Mouse (Mus musculus) liver, embryonic 16.5 days (tissue): ENCODE measurements around the gene Zfp825. TPM values are rescaled to one million over a fixed set of nuclear protein-coding genes. Genes with fewer than 3 reads are reported as not detected.
"Not testable (repeated sequence)": the region's sequence is repeated elsewhere in the genome, so short reads cannot be mapped to it uniquely, and the experiment has no call there.

Experiments used
- ATAC-seq: fragments of 200-750 bp; cut with Nextera tagmentation; 2 replicates; pipeline ENCODE4 v1.8.0; 2017; ENCODE audit warnings: low read depth, mild to moderate bottlenecking, moderate number of reproducible peaks, moderate library complexity
- H3K27ac ChIP-seq: fragments of 300-500 bp; sonication (generic); 2 replicates; pipeline ENCODE4 v1.5.1; 2014; ENCODE audit warnings: mild to moderate bottlenecking, low read length
- H3K27me3 ChIP-seq: fragments of 300-500 bp; sonication (generic); 2 replicates; pipeline ENCODE4 v1.6.1; 2014; ENCODE audit warnings: low read depth, low read length, mixed read lengths; ENCODE audit not compliant: control insufficient read depth, insufficient read depth
- H3K36me3 ChIP-seq: fragments of 300-500 bp; sonication (generic); 2 replicates; pipeline ENCODE4 v1.6.1; 2014; ENCODE audit warnings: mild to moderate bottlenecking; ENCODE audit not compliant: control insufficient read depth, insufficient read depth
- H3K4me1 ChIP-seq: fragments of 300-500 bp; sonication (generic); 2 replicates; pipeline ENCODE4 v1.6.1; 2014; ENCODE audit warnings: low read depth, low read length, mixed read lengths; ENCODE audit not compliant: control insufficient read depth
- H3K4me2 ChIP-seq: fragments of 300-500 bp; sonication (generic); 2 replicates; pipeline ENCODE4 v1.6.1; 2014; ENCODE audit warnings: low read depth, low read length, mixed read lengths
- H3K4me3 ChIP-seq: fragments of 300-500 bp; sonication (generic); 2 replicates; pipeline ENCODE4 v1.5.1; 2014; ENCODE audit warnings: low read depth, mild to moderate bottlenecking, low read length
- H3K9ac ChIP-seq: fragments of 300-500 bp; sonication (generic); 2 replicates; pipeline ENCODE4 v1.6.1; 2014; ENCODE audit warnings: low read depth, low read length
- H3K9me3 ChIP-seq: fragments of 300-500 bp; sonication (generic); replicated peaks from 2 replicates; pipeline ENCODE4 v1.6.1; 2016; ENCODE audit warnings: low read length; ENCODE audit not compliant: control insufficient read depth
- WGBS: fragments of 180-500 bp; shearing (Covaris S2); extraction: QIAGEN DNeasy Blood & Tissue Kit; methylation state at CpG from one replicate; pipeline ENCODE4 v1.1.7; 2014; ENCODE audit not compliant: insufficient replicate concordance; 5-methylcytosine and 5-hydroxymethylcytosine counted together
- polyA plus RNA-seq: library from polyadenylated mRNA; unstranded; fragments of >200 nt; fragmentation: Nextera tagmentation; extraction: Ambion mirVana; gene quantifications from 2 replicates; pipeline ENCODE4 v1.2.1, GENCODE M21; 2015

Zfp825 gene
- polyA plus RNA-seq, result 8.2 and 8.9 TPM in 2 replicates

DNA sequence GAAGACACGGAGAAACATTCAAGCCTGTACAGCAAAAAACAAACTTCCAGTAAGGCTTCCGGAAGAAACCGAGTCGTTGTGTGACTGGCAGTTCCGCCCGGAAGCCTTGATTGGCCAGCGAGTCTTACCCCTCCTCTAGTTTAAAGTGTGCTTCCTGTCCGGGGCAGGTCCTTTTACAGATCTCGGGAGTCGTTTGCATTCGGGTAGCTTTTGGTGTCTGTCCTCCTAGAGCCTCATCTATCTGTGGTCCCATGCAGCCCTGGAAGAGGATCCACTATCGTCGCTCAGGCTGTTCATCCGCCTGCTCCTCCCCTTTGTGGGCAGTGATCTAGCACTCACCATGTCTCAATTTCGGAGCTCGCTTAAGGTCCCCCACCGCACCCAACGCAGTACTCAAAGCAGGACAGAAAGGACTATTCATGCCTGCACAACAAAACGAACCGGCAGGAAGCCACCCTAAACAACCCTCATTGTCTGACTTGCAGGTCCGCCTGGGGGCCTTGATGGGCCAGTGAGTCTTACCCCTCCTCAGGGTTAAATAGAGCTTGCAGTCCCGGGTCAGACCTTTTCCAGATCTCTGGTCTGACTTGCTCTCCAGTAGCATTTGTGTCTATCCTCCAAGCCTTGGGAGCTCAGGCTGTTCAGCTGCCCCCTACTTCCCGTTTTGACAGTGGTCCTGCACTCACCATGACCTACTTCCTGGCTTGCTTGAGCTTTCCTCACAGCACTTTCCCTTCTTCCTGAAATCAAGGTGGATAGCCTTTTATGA lies at the start of gene Zfp825:
Zfp825 (minus strand) TSS at position 82 of the 769 bp plus-strand sequence.
- peak within 1 kb of the TSS; percentile 94 for H3K27ac ChIP-seq
- no peaks in the 10 kb centered on the region for H3K27me3 ChIP-seq
- no peaks in the 10 kb centered on the region for H3K36me3 ChIP-seq
- no peaks in the 10 kb centered on the region; the same call in 1 of the 2 replicates for H3K4me1 ChIP-seq
- ATAC-seq, result peak; percentile 94
- 0% methylated on average over 23 of the region's 23 CpGs for WGBS
- peak within 1 kb of the TSS; percentile 76 for H3K9ac ChIP-seq
- H3K4me3 ChIP-seq, result peak within 1 kb of the TSS; percentile 69
- no peaks in the 10 kb centered on the region for H3K9me3 ChIP-seq
- H3K4me2 ChIP-seq, result peak within 1 kb of the TSS; percentile 88

GRCm38 (mm10) chr13:74535418-74535817 lies 41.6 kb upstream of the Zfp825 start:
- not testable (repeated sequence) for H3K9me3 ChIP-seq, H3K27ac ChIP-seq, H3K4me1 ChIP-seq, H3K4me2 ChIP-seq, ATAC-seq, H3K36me3 ChIP-seq, H3K4me3 ChIP-seq, H3K27me3 ChIP-seq, H3K9ac ChIP-seq
- WGBS, result 86% methylated on average over 3 of the region's 3 CpGs

- H3K27me3 ChIP-seq, H3K4me3 ChIP-seq, H3K36me3 ChIP-seq, H3K4me2 ChIP-seq, H3K9me3 ChIP-seq, H3K27ac ChIP-seq, ATAC-seq, H3K4me1 ChIP-seq, H3K9ac ChIP-seq: not testable (repeated sequence)
- WGBS, result 8% methylated on average over 3 of the region's 3 CpGs
Measured at GRCm38 (mm10) chr13:74534864-74535263, 41.1 kb upstream of the Zfp825 start.

- Histone ChIP-seq H3K27ac (no peak overlapping the region), H3K36me3 (no peaks in the 10 kb centered on the region), H3K4me3 (no peak overlapping the region), H3K9me3 (peaks cover 3% of the 10 kb centered on the region; the same call in 1 of the 2 replicates), H3K27me3 (no peaks in the 10 kb centered on the region), H3K4me2 (no peak overlapping the region), H3K9ac (no peak overlapping the region), H3K4me1 (no peaks in the 10 kb centered on the region)
- ATAC-seq, result no peak
- 78% methylated on average over 15 of the region's 15 CpGs for WGBS
Measured at GRCm38 (mm10) chr13:74534096-74534495, 40.3 kb upstream of the Zfp825 start.

- H3K36me3 ChIP-seq, H3K4me3 ChIP-seq, H3K9me3 ChIP-seq, H3K4me2 ChIP-seq, ATAC-seq, H3K27ac ChIP-seq, H3K27me3 ChIP-seq, H3K4me1 ChIP-seq, H3K9ac ChIP-seq: not testable (repeated sequence)
- WGBS, result 45% methylated on average over 1 of the region's 1 CpGs
Measured at GRCm38 (mm10) chr13:74531251-74531650, 37.5 kb upstream of the Zfp825 start.

DNA sequence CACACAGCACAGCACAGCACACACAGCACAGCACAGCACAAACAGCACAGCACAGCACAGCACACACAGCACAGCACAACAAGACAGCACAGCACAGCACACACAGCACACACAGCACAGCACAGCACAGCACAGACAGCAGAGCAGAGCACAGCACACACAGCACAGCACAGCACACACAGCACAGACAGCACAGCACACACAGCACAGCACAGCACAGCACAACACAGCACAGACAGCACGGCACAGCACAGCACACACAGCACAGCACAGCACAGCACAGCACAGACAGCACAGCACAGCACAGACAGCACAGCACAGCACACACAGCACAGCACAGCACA lies 35.6 kb upstream of the Zfp825 start:
- H3K9me3 ChIP-seq, ATAC-seq, H3K4me3 ChIP-seq, H3K4me2 ChIP-seq, H3K27me3 ChIP-seq, H3K36me3 ChIP-seq, H3K4me1 ChIP-seq, H3K9ac ChIP-seq, H3K27ac ChIP-seq: not testable (repeated sequence)
- 37% methylated on average over 1 of the region's 1 CpGs for WGBS

GRCm38 (mm10) chr13:74528519-74529371 lies 35.0 kb upstream of the Zfp825 start:
- H3K4me3 ChIP-seq, H3K4me1 ChIP-seq, ATAC-seq, H3K4me2 ChIP-seq, H3K36me3 ChIP-seq, H3K27ac ChIP-seq, H3K9me3 ChIP-seq, H3K9ac ChIP-seq, H3K27me3 ChIP-seq: not testable (repeated sequence)

GRCm38 (mm10) chr13:74522481-74523237 lies 28.9 kb upstream of the Zfp825 start:
- ATAC-seq, result peak; percentile 95
- H3K9ac ChIP-seq, result peak overlapping the region; percentile 55
- H3K4me2 ChIP-seq, result peak overlapping the region; percentile 73
- no peaks in the 10 kb centered on the region for H3K9me3 ChIP-seq
- H3K4me1 ChIP-seq, result no peaks in the 10 kb centered on the region
- H3K4me3 ChIP-seq, result peak overlapping the region; percentile 62
- peak overlapping the region; percentile 85 for H3K27ac ChIP-seq
- H3K36me3 ChIP-seq, result no peaks in the 10 kb centered on the region
- 1% methylated on average over 15 of the region's 15 CpGs for WGBS
- H3K27me3 ChIP-seq, result no peaks in the 10 kb centered on the region
